Mouse (Mus musculus) hindbrain, embryonic 15.5 days (tissue): ENCODE measurements around the gene Gramd1b. TPM values are rescaled to one million over a fixed set of nuclear protein-coding genes. Genes with fewer than 3 reads are reported as not detected.

Experiments
- ATAC-seq: fragments of 200-750 bp; cut with Nextera tagmentation; 2 replicates; pipeline ENCODE4 v1.8.0; 2017; ENCODE audit warnings: low read depth, moderate number of reproducible peaks, moderate TSS enrichment; ENCODE audit not compliant: low FRiP score
- H3K27ac ChIP-seq: fragments of 300-500 bp; sonication (generic); replicated peaks from 2 replicates; pipeline ENCODE4 v1.5.1; 2015; ENCODE audit warnings: mild to moderate bottlenecking, inconsistent platforms
- H3K27me3 ChIP-seq: fragments of 300-500 bp; sonication (generic); 2 replicates; pipeline ENCODE4 v1.6.1; 2015; ENCODE audit warnings: control low read depth, inconsistent platforms
- H3K36me3 ChIP-seq: fragments of 300-500 bp; sonication (generic); 2 replicates; pipeline ENCODE4 v1.6.1; 2015; ENCODE audit warnings: control low read depth, inconsistent platforms
- H3K4me1 ChIP-seq: fragments of 300-500 bp; sonication (generic); replicated peaks from 2 replicates; pipeline ENCODE4 v1.6.1; 2015; ENCODE audit warnings: control low read depth, inconsistent platforms
- H3K4me2 ChIP-seq: fragments of 300-500 bp; sonication (generic); 2 replicates; pipeline ENCODE4 v1.6.1; 2015; ENCODE audit warnings: moderate library complexity, mild to moderate bottlenecking, inconsistent platforms
- H3K4me3 ChIP-seq: fragments of 300-500 bp; sonication (generic); 2 replicates; pipeline ENCODE4 v1.5.1; 2015; ENCODE audit warnings: mild to moderate bottlenecking, inconsistent platforms
- H3K9ac ChIP-seq: fragments of 300-500 bp; sonication (generic); 2 replicates; pipeline ENCODE4 v1.6.1; 2015; ENCODE audit warnings: inconsistent platforms
- H3K9me3 ChIP-seq: fragments of 300-500 bp; sonication (generic); 2 replicates; pipeline ENCODE4 v1.6.1; 2016; ENCODE audit warnings: control low read depth, inconsistent platforms
- WGBS: fragments of 180-500 bp; shearing (Covaris S2); methylation state at CpG from one replicate; pipeline ENCODE4 v1.1.7; 2015; 5-methylcytosine and 5-hydroxymethylcytosine counted together
- polyA plus RNA-seq: library from polyadenylated mRNA; unstranded; fragments of >200 nt; fragmentation: Nextera tagmentation; extraction: Ambion mirVana; gene quantifications from 2 replicates; pipeline ENCODE4 v1.2.1, GENCODE M21; 2015

The Gramd1b gene
- polyA plus RNA-seq, 1 experiment from 2014 or later, result 12.6 TPM

- H3K36me3 ChIP-seq, result no peaks in the 10 kb centered on the region
- H3K4me1 ChIP-seq, result peaks cover 27% of the 10 kb centered on the region
- H3K27me3 ChIP-seq, result no peaks in the 10 kb centered on the region
- H3K9ac ChIP-seq, result no peak overlapping the region
- H3K4me3 ChIP-seq, result no peak overlapping the region
- H3K9me3 ChIP-seq, result no peaks in the 10 kb centered on the region
- H3K4me2 ChIP-seq, result no peak overlapping the region
- WGBS, result 91% methylated on average over 8 of the region's 8 CpGs
- H3K27ac ChIP-seq, result no peak overlapping the region
- ATAC-seq, result no peak
These were observed 141.4 kb downstream of the Gramd1b start for GRCm38 (mm10) chr9:40389669-40390395.

- no peak overlapping the region for H3K9ac ChIP-seq
- ATAC-seq, result no peak
- no peaks in the 10 kb centered on the region for H3K36me3 ChIP-seq
- no peak overlapping the region for H3K27ac ChIP-seq
- 87% methylated on average over 6 of the region's 6 CpGs for WGBS
- peaks cover 27% of the 10 kb centered on the region for H3K4me1 ChIP-seq
- H3K4me3 ChIP-seq, result no peak overlapping the region
- no peaks in the 10 kb centered on the region for H3K9me3 ChIP-seq
- no peak overlapping the region for H3K4me2 ChIP-seq
- H3K27me3 ChIP-seq, result no peaks in the 10 kb centered on the region
These were observed 142.0 kb downstream of the Gramd1b start for GRCm38 (mm10) chr9:40389175-40389574.

GRCm38 (mm10) chr9:40384781-40385180 is 146.4 kb downstream of the Gramd1b start:
- H3K4me2 ChIP-seq, result no peak overlapping the region
- H3K9ac ChIP-seq, result no peak overlapping the region
- 87% methylated on average over 5 of the region's 5 CpGs for WGBS
- no peaks in the 10 kb centered on the region for H3K27me3 ChIP-seq
- no peak for ATAC-seq
- H3K36me3 ChIP-seq, result no peaks in the 10 kb centered on the region
- no peaks in the 10 kb centered on the region for H3K9me3 ChIP-seq
- no peak overlapping the region for H3K27ac ChIP-seq
- H3K4me3 ChIP-seq, result no peak overlapping the region
- H3K4me1 ChIP-seq, result peaks cover 11% of the 10 kb centered on the region

- no peaks in the 10 kb centered on the region for H3K36me3 ChIP-seq
- peaks cover 11% of the 10 kb centered on the region for H3K4me1 ChIP-seq
- no peak overlapping the region for H3K9ac ChIP-seq
- H3K27me3 ChIP-seq, result no peaks in the 10 kb centered on the region
- no peak overlapping the region for H3K4me3 ChIP-seq
- H3K4me2 ChIP-seq, result no peak overlapping the region
- no peaks in the 10 kb centered on the region for H3K9me3 ChIP-seq
- WGBS, result 61% methylated on average over 3 of the region's 3 CpGs
- ATAC-seq, result no peak
- peak overlapping the region; percentile 60 for H3K27ac ChIP-seq
These were observed 148.7 kb downstream of the Gramd1b start for GRCm38 (mm10) chr9:40382508-40382907.

- ATAC-seq, result peak; percentile 89
- H3K27me3 ChIP-seq, result no peaks in the 10 kb centered on the region
- no peak overlapping the region for H3K4me3 ChIP-seq
- WGBS, result 18% methylated on average over 15 of the region's 15 CpGs
- no peaks in the 10 kb centered on the region for H3K9me3 ChIP-seq
- peak overlapping the region; percentile 37 for H3K4me2 ChIP-seq
- H3K9ac ChIP-seq, result no peak overlapping the region
- peak overlapping the region; percentile 60 for H3K27ac ChIP-seq
- no peaks in the 10 kb centered on the region for H3K36me3 ChIP-seq
- H3K4me1 ChIP-seq, result peaks cover 13% of the 10 kb centered on the region
These were observed 149.5 kb downstream of the Gramd1b start for GRCm38 (mm10) chr9:40381416-40382411.

GRCm38 (mm10) chr9:40376711-40377410 is 154.3 kb downstream of the Gramd1b start:
- WGBS, result 68% methylated on average over 9 of the region's 9 CpGs
- peak; percentile 21; the same call in 1 of the 2 replicates for ATAC-seq
- H3K9ac ChIP-seq, result no peak overlapping the region; the same call in 1 of the 2 replicates
- no peaks in the 10 kb centered on the region for H3K27me3 ChIP-seq
- peaks cover 36% of the 10 kb centered on the region for H3K4me1 ChIP-seq
- H3K9me3 ChIP-seq, result no peaks in the 10 kb centered on the region
- H3K27ac ChIP-seq, result no peak overlapping the region
- H3K4me2 ChIP-seq, result peak overlapping the region; percentile 60
- peak overlapping the region; percentile 38 for H3K4me3 ChIP-seq
- H3K36me3 ChIP-seq, result no peaks in the 10 kb centered on the region

- peak; percentile 75 for ATAC-seq
- H3K9me3 ChIP-seq, result no peaks in the 10 kb centered on the region
These were observed 155.0 kb downstream of the Gramd1b start for GRCm38 (mm10) chr9:40376139-40376541.

GRCm38 (mm10) chr9:40375518-40375917 is 155.7 kb downstream of the Gramd1b start:
- H3K9ac ChIP-seq, result no peak overlapping the region
- H3K27ac ChIP-seq, result no peak overlapping the region
- peak; percentile 21; the same call in 1 of the 2 replicates for ATAC-seq

More at GRCm38 (mm10) chr9:40376139-40376541, 155.0 kb downstream of the Gramd1b start:
- Histone ChIP-seq H3K9ac (peak overlapping the region; percentile 44), H3K4me1 (peaks cover 30% of the 10 kb centered on the region), H3K4me3 (peak overlapping the region; percentile 38), H3K36me3 (no peaks in the 10 kb centered on the region), H3K4me2 (peak overlapping the region; percentile 60), H3K27me3 (no peaks in the 10 kb centered on the region), H3K27ac (peak overlapping the region; percentile 56)
- 9% methylated on average over 11 of the region's 11 CpGs for WGBS

GRCm38 (mm10) chr9:40374992-40375391 is 156.2 kb downstream of the Gramd1b start:
- H3K4me3 ChIP-seq, result peak overlapping the region; percentile 38; the same call in 1 of the 2 replicates
- H3K4me2 ChIP-seq, result peak overlapping the region; percentile 60

More at GRCm38 (mm10) chr9:40375518-40375917, 155.7 kb downstream of the Gramd1b start:
- H3K27me3 ChIP-seq, result no peaks in the 10 kb centered on the region
- WGBS, result 49% methylated on average over 6 of the region's 6 CpGs
- H3K4me3 ChIP-seq, result peak overlapping the region; percentile 38
- H3K36me3 ChIP-seq, result no peaks in the 10 kb centered on the region
- peaks cover 30% of the 10 kb centered on the region for H3K4me1 ChIP-seq
- peak overlapping the region; percentile 60 for H3K4me2 ChIP-seq
- H3K9me3 ChIP-seq, result no peaks in the 10 kb centered on the region

GRCm38 (mm10) chr9:40374533-40374971 is 156.6 kb downstream of the Gramd1b start:
- 71% methylated on average over 6 of the region's 6 CpGs for WGBS

More at GRCm38 (mm10) chr9:40374992-40375391, 156.2 kb downstream of the Gramd1b start:
- Histone ChIP-seq H3K27ac (no peak overlapping the region), H3K27me3 (no peaks in the 10 kb centered on the region), H3K9ac (no peak overlapping the region), H3K4me1 (peaks cover 30% of the 10 kb centered on the region), H3K9me3 (no peaks in the 10 kb centered on the region), H3K36me3 (no peaks in the 10 kb centered on the region)
- 35% methylated on average over 4 of the region's 5 CpGs for WGBS
- no peak for ATAC-seq

GRCm38 (mm10) chr9:40374052-40374451 is 157.1 kb downstream of the Gramd1b start:
- Histone ChIP-seq H3K4me1 (peaks cover 30% of the 10 kb centered on the region), H3K36me3 (no peaks in the 10 kb centered on the region), H3K9ac (no peak overlapping the region), H3K9me3 (no peaks in the 10 kb centered on the region), H3K4me3 (no peak overlapping the region), H3K27me3 (no peaks in the 10 kb centered on the region), H3K27ac (no peak overlapping the region), H3K4me2 (peak overlapping the region; percentile 27; the same call in 1 of the 2 replicates)
- no peak for ATAC-seq
- WGBS, result 63% methylated on average over 11 of the region's 11 CpGs

More at GRCm38 (mm10) chr9:40374533-40374971, 156.6 kb downstream of the Gramd1b start:
- ATAC-seq, result no peak
- Histone ChIP-seq H3K4me3 (no peak overlapping the region), H3K9me3 (no peaks in the 10 kb centered on the region), H3K9ac (no peak overlapping the region), H3K4me2 (peak overlapping the region; percentile 27), H3K36me3 (no peaks in the 10 kb centered on the region), H3K27ac (no peak overlapping the region), H3K27me3 (no peaks in the 10 kb centered on the region), H3K4me1 (peaks cover 30% of the 10 kb centered on the region)
